Mouse (Mus musculus): ENCODE measurements around the gene Ccdc85b.

GRCm38 (mm10) chr19:5422267-5422666 is 35.4 kb downstream of the Ccdc85b start:
- TF ChIP-seq CTCF (IDR thresholded peaks at IDR 0.05; ENCODE audit: control insufficient read depth, insufficient read depth, low read length) (no peak), POLR2A (IDR thresholded peaks at IDR 0.05; ENCODE audit: borderline replicate concordance, control insufficient read depth, low read depth, low read length) (no peak)
